Mouse (Mus musculus) limb, embryonic 10.5 days (tissue): ENCODE measurements at regions not wholly inside any gene's neighbourhood (a gene's known extent, or its start where the extent isn't known, plus 50 kb on each side); places are given as distances from the start of the nearest gene placed in this dataset.

Experiments
- DNase-seq: peaks from one replicate; pipeline ENCODE4 v3.0.0-alpha.2; 2017; ENCODE audit warnings: low spot score
- H3K27ac ChIP-seq: fragments of 300-500 bp; sonication (generic); 2 replicates; pipeline ENCODE4 v1.5.1; 2016; ENCODE audit warnings: mild to moderate bottlenecking
- H3K27me3 ChIP-seq: fragments of 300-500 bp; sonication (generic); 2 replicates; pipeline ENCODE4 v1.6.1; 2016; ENCODE audit warnings: low read depth, mild to moderate bottlenecking; ENCODE audit not compliant: poor library complexity, severe bottlenecking
- H3K36me3 ChIP-seq: fragments of 300-500 bp; sonication (generic); 2 replicates; pipeline ENCODE4 v1.6.1; 2016; ENCODE audit warnings: mild to moderate bottlenecking, moderate library complexity
- H3K4me1 ChIP-seq: fragments of 300-500 bp; sonication (generic); 2 replicates; pipeline ENCODE4 v1.6.1; 2016
- H3K4me3 ChIP-seq: fragments of 300-500 bp; sonication (generic); 2 replicates; pipeline ENCODE4 v1.5.1; 2016; ENCODE audit warnings: mild to moderate bottlenecking, moderate library complexity
- H3K9me3 ChIP-seq: fragments of 300-500 bp; sonication (generic); replicated peaks from 2 replicates; pipeline ENCODE4 v1.6.1; 2016; ENCODE audit warnings: mild to moderate bottlenecking
- WGBS: fragments of 180-500 bp; shearing (Covaris S2); methylation state at CpG from one replicate; pipeline ENCODE4 v1.1.7; 2016; 5-methylcytosine and 5-hydroxymethylcytosine counted together

- Histone ChIP-seq H3K27ac (no peak overlapping the region; the same call in 1 of the 2 replicates), H3K4me3 (no peak overlapping the region), H3K4me1 (peaks cover 41% of the 10 kb centered on the region), H3K36me3 (no peaks in the 10 kb centered on the region), H3K27me3 (peaks cover 12% of the 10 kb centered on the region; the same call in 1 of the 2 replicates), H3K9me3 (no peaks in the 10 kb centered on the region)
- WGBS = 52% methylated on average over 7 of the region's 7 CpGs
- no peak for DNase-seq
These were observed 221.1 kb upstream of the Nfe2l3 start for GRCm38 (mm10) chr6:51211418-51211817.

- WGBS = 85% methylated on average over 8 of the region's 8 CpGs
- H3K27ac ChIP-seq = no peak overlapping the region
- no peaks in the 10 kb centered on the region for H3K9me3 ChIP-seq
- DNase-seq = no peak
- H3K4me3 ChIP-seq = no peak overlapping the region
- H3K27me3 ChIP-seq = peaks cover 10% of the 10 kb centered on the region; the same call in 1 of the 2 replicates
- H3K4me1 ChIP-seq = peaks cover 36% of the 10 kb centered on the region
- H3K36me3 ChIP-seq = no peaks in the 10 kb centered on the region
These were observed 220.3 kb upstream of the Nfe2l3 start for GRCm38 (mm10) chr6:51212216-51212615.

- Histone ChIP-seq H3K4me3 (no peak overlapping the region), H3K36me3 (no peaks in the 10 kb centered on the region), H3K27me3 (no peaks in the 10 kb centered on the region), H3K27ac (no peak overlapping the region), H3K9me3 (no peaks in the 10 kb centered on the region), H3K4me1 (peaks cover 23% of the 10 kb centered on the region)
- WGBS = 89% methylated on average over 10 of the region's 10 CpGs
- DNase-seq = no peak
These were observed 217.1 kb upstream of the Nfe2l3 start for GRCm38 (mm10) chr6:51215371-51215770.

- WGBS = 68% methylated on average over 8 of the region's 8 CpGs
- no peaks in the 10 kb centered on the region for H3K9me3 ChIP-seq
- no peaks in the 10 kb centered on the region for H3K27me3 ChIP-seq
- no peak overlapping the region for H3K27ac ChIP-seq
- H3K4me3 ChIP-seq = no peak overlapping the region
- no peak for DNase-seq
- peaks cover 18% of the 10 kb centered on the region for H3K4me1 ChIP-seq
- H3K36me3 ChIP-seq = no peaks in the 10 kb centered on the region
These were observed 216.0 kb upstream of the Nfe2l3 start for GRCm38 (mm10) chr6:51216472-51216871.

GRCm38 (mm10) chr6:51219691-51220090 is 212.8 kb upstream of the Nfe2l3 start:
- Histone ChIP-seq H3K4me3 (no peak overlapping the region), H3K9me3 (no peaks in the 10 kb centered on the region), H3K4me1 (peaks cover 13% of the 10 kb centered on the region), H3K27me3 (no peaks in the 10 kb centered on the region), H3K27ac (no peak overlapping the region), H3K36me3 (no peaks in the 10 kb centered on the region)
- 91% methylated on average over 12 of the region's 12 CpGs for WGBS
- no peak for DNase-seq

- Histone ChIP-seq H3K9me3 (no peaks in the 10 kb centered on the region), H3K27ac (no peak overlapping the region), H3K36me3 (no peaks in the 10 kb centered on the region), H3K4me3 (no peak overlapping the region), H3K4me1 (peaks cover 9% of the 10 kb centered on the region), H3K27me3 (no peaks in the 10 kb centered on the region)
- no peak for DNase-seq
- 54% methylated on average over 4 of the region's 4 CpGs for WGBS
These were observed 211.7 kb upstream of the Nfe2l3 start for GRCm38 (mm10) chr6:51220778-51221177.

- 89% methylated on average over 11 of the region's 11 CpGs for WGBS
- DNase-seq = no peak
- no peaks in the 10 kb centered on the region for H3K36me3 ChIP-seq
These were observed 196.3 kb upstream of the Nfe2l3 start for GRCm38 (mm10) chr6:51236077-51236740.

GRCm38 (mm10) chr6:51240039-51240438 is 192.4 kb upstream of the Nfe2l3 start:
- Histone ChIP-seq H3K9me3 (no peaks in the 10 kb centered on the region), H3K27me3 (no peaks in the 10 kb centered on the region), H3K4me1 (no peaks in the 10 kb centered on the region), H3K36me3 (no peaks in the 10 kb centered on the region), H3K4me3 (no peak overlapping the region), H3K27ac (no peak overlapping the region)
- 79% methylated on average over 3 of the region's 3 CpGs for WGBS
- no peak for DNase-seq

More at GRCm38 (mm10) chr6:51236077-51236740, 196.3 kb upstream of the Nfe2l3 start:
- Histone ChIP-seq H3K4me1 (no peaks in the 10 kb centered on the region), H3K4me3 (no peak overlapping the region), H3K27ac (no peak overlapping the region), H3K27me3 (no peaks in the 10 kb centered on the region), H3K9me3 (no peaks in the 10 kb centered on the region)

GRCm38 (mm10) chr6:51250233-51250632 is 182.2 kb upstream of the Nfe2l3 start:
- no peaks in the 10 kb centered on the region for H3K36me3 ChIP-seq
- H3K27ac ChIP-seq = no peak overlapping the region
- H3K27me3 ChIP-seq = no peaks in the 10 kb centered on the region
- no peaks in the 10 kb centered on the region for H3K4me1 ChIP-seq
- no peak for DNase-seq
- H3K9me3 ChIP-seq = no peaks in the 10 kb centered on the region
- H3K4me3 ChIP-seq = no peak overlapping the region

GRCm38 (mm10) chr6:51251432-51251831 is 181.0 kb upstream of the Nfe2l3 start:
- no peaks in the 10 kb centered on the region for H3K9me3 ChIP-seq
- H3K4me1 ChIP-seq = no peaks in the 10 kb centered on the region
- WGBS = 91% methylated on average over 2 of the region's 2 CpGs
- H3K27ac ChIP-seq = no peak overlapping the region
- no peaks in the 10 kb centered on the region for H3K36me3 ChIP-seq
- H3K4me3 ChIP-seq = no peak overlapping the region
- no peak for DNase-seq
- no peaks in the 10 kb centered on the region for H3K27me3 ChIP-seq

GRCm38 (mm10) chr6:51252721-51253120 is 179.7 kb upstream of the Nfe2l3 start:
- no peak overlapping the region for H3K4me3 ChIP-seq
- H3K4me1 ChIP-seq = no peaks in the 10 kb centered on the region
- no peaks in the 10 kb centered on the region for H3K27me3 ChIP-seq
- H3K36me3 ChIP-seq = no peaks in the 10 kb centered on the region
- WGBS = 82% methylated on average over 3 of the region's 3 CpGs
- H3K27ac ChIP-seq = no peak overlapping the region
- H3K9me3 ChIP-seq = no peaks in the 10 kb centered on the region
- DNase-seq = no peak

GRCm38 (mm10) chr6:51256631-51257030 is 175.8 kb upstream of the Nfe2l3 start:
- Histone ChIP-seq H3K4me3 (no peak overlapping the region), H3K36me3 (no peaks in the 10 kb centered on the region), H3K9me3 (no peaks in the 10 kb centered on the region), H3K4me1 (no peaks in the 10 kb centered on the region), H3K27ac (no peak overlapping the region), H3K27me3 (no peaks in the 10 kb centered on the region)
- DNase-seq = no peak
- 73% methylated on average over 4 of the region's 4 CpGs for WGBS

- 83% methylated on average over 6 of the region's 6 CpGs for WGBS
- Histone ChIP-seq H3K27me3 (no peaks in the 10 kb centered on the region), H3K4me3 (no peak overlapping the region), H3K9me3 (no peaks in the 10 kb centered on the region), H3K36me3 (no peaks in the 10 kb centered on the region), H3K4me1 (no peaks in the 10 kb centered on the region), H3K27ac (no peak overlapping the region)
- DNase-seq = no peak
These were observed 174.9 kb upstream of the Nfe2l3 start for GRCm38 (mm10) chr6:51257524-51257923.

GRCm38 (mm10) chr6:51258304-51258703 is 174.2 kb upstream of the Nfe2l3 start:
- Histone ChIP-seq H3K4me3 (no peak overlapping the region), H3K36me3 (no peaks in the 10 kb centered on the region), H3K4me1 (no peaks in the 10 kb centered on the region), H3K27me3 (no peaks in the 10 kb centered on the region), H3K27ac (no peak overlapping the region), H3K9me3 (no peaks in the 10 kb centered on the region)
- no peak for DNase-seq
- 87% methylated on average over 2 of the region's 2 CpGs for WGBS
